Mouse (Mus musculus): Measurements from ENCODE around the gene Maml3. TPM values are rescaled to one million over a fixed set of nuclear protein-coding genes. Genes with fewer than 3 reads are reported as not detected.

Maml3 gene
- polyA plus RNA-seq, 1 experiment from 2014 or later: 2.9 TPM

DNA sequence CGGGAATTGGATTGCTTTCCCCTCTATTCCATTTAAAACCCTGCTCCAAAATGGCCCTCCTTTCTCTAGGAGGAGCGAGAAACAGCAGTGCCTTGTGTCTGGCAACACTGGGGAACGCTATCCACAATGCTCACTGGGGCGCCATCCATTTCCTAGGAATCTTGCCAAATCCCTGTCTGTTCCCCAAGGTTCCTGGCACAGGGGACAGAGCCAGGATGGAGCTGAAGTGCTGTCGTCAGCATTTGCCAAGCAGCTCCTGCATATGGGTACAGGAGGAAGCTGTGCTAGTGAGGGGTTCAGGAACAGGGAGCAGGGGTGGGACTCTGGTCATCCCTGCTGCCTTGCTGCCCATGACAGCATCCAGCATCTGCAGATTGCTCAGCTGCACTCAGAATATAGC, 215.1 kb downstream of the Maml3 start:
- Histone ChIP-seq H3K4me2 (replicated peaks; ENCODE audit: low read depth) (no peak overlapping the region), H3K4me1 (replicated peaks; ENCODE audit: control insufficient read depth, insufficient read depth) (peaks cover 2% of the 10 kb centered on the region; the same call in 1 of the 2 replicates), H3K9me3 (ENCODE audit: control insufficient read depth, low read length) (no peaks in the 10 kb centered on the region), H3K27me3 (ENCODE audit: control insufficient read depth, insufficient read depth, low read length) (no peaks in the 10 kb centered on the region), H3K27ac (replicated peaks) (0 out of 2 replicates have a peak overlapping the region, but pooled peaks have one; percentile 18), H3K36me3 (ENCODE audit: control insufficient read depth, insufficient read depth, low read length) (no peaks in the 10 kb centered on the region), H3K9ac (ENCODE audit: low read length) (no peak overlapping the region), H3K4me3 (ENCODE audit: low read depth, low read length) (no peak overlapping the region)
- TF ChIP-seq CTCF (IDR thresholded peaks at IDR 0.05; ENCODE audit: low read depth) (no peak), EP300 (optimal IDR thresholded peaks at IDR 0.05) (no peak)
- 49% methylated on average over 5 of the region's 5 CpGs for WGBS
- peak; percentile 27 for DNase-seq (ENCODE audit: low spot score)
- ATAC-seq (ENCODE audit: low FRiP score, low TSS enrichment): no peak

DNA sequence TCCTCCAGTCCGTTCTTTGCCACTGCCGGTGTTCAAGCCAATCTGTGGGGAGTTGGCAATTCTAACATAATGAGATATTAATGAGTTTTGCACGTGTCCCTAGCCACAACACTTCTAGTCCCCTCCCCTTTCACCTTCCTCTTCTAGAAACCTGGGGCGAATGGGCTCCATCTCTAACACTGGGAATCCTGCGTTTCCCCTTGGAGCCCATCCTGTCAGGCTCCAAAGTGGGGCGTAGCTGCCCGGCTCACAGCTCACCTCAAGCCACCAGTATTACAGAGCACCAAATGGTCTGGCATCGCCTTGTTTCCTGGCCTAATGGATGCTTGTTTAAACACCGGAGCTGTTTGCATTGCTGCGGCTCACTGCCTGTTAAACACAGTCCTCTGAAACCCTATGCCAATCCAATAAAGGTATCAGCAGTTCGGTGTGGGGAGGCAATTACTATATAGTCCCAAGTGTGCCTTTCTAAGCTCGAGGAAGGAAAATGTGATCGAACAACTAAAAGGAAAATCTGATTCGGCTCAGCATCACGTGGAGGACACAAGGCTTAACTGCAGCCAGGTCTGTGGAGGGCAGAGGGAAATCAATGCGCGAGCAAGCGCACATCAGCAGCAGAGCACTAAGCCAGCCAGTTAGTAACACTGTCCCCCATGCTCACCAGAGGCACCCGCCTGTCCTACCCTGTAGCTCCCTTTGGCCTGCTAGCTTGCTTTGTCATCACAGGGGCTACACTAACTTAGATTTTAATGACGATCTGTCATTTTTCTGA, 216.0 kb downstream of the Maml3 start:
- 23% methylated on average over 20 of the region's 20 CpGs for WGBS
- Histone ChIP-seq H3K4me2 (replicated peaks; ENCODE audit: low read depth) (peak overlapping the region; percentile 36), H3K9ac (ENCODE audit: low read length) (peak overlapping the region; percentile 23; the same call in 1 of the 2 replicates), H3K27ac (replicated peaks) (peak overlapping the region; percentile 35), H3K4me3 (ENCODE audit: low read depth, low read length) (no peak overlapping the region), H3K36me3 (ENCODE audit: control insufficient read depth, insufficient read depth, low read length) (no peaks in the 10 kb centered on the region), H3K27me3 (ENCODE audit: control insufficient read depth, insufficient read depth, low read length) (no peaks in the 10 kb centered on the region), H3K4me1 (replicated peaks; ENCODE audit: control insufficient read depth, insufficient read depth) (peaks cover 2% of the 10 kb centered on the region; the same call in 1 of the 2 replicates), H3K9me3 (ENCODE audit: control insufficient read depth, low read length) (no peaks in the 10 kb centered on the region)
- ATAC-seq (ENCODE audit: low FRiP score, low TSS enrichment) (peak; percentile 53), DNase-seq (ENCODE audit: low spot score) (peak; percentile 55)
- no peak for TF ChIP-seq EP300 (optimal IDR thresholded peaks at IDR 0.05)
- no peak for TF ChIP-seq CTCF (IDR thresholded peaks at IDR 0.05; ENCODE audit: low read depth)

GRCm38 (mm10) chr3:51888295-51888661, 216.6 kb downstream of the Maml3 start:
- ATAC-seq (ENCODE audit: low FRiP score, low TSS enrichment) (no peak), DNase-seq (ENCODE audit: low spot score) (peak; percentile 40)
- no peaks in the 10 kb centered on the region for H3K36me3 ChIP-seq (ENCODE audit: control insufficient read depth, insufficient read depth, low read length)
- TF ChIP-seq CTCF (IDR thresholded peaks at IDR 0.05; ENCODE audit: low read depth) (no peak), EP300 (optimal IDR thresholded peaks at IDR 0.05) (no peak)
- peak overlapping the region; percentile 35; the same call in 1 of the 2 replicates for H3K27ac ChIP-seq (replicated peaks)
- peak overlapping the region; percentile 36 for H3K4me2 ChIP-seq (replicated peaks; ENCODE audit: low read depth)
- H3K27me3 ChIP-seq (ENCODE audit: control insufficient read depth, insufficient read depth, low read length): no peaks in the 10 kb centered on the region
- H3K4me3 ChIP-seq (ENCODE audit: low read depth, low read length): no peak overlapping the region
- 16% methylated on average over 7 of the region's 8 CpGs for WGBS
- H3K9ac ChIP-seq (ENCODE audit: low read length): no peak overlapping the region
- H3K4me1 ChIP-seq (replicated peaks; ENCODE audit: control insufficient read depth, insufficient read depth): peaks cover 2% of the 10 kb centered on the region; the same call in 1 of the 2 replicates
- no peaks in the 10 kb centered on the region for H3K9me3 ChIP-seq (ENCODE audit: control insufficient read depth, low read length)

GRCm38 (mm10) chr3:51885920-51886319, 219.0 kb downstream of the Maml3 start:
- Histone ChIP-seq H3K9ac (ENCODE audit: low read length) (no peak overlapping the region), H3K9me3 (ENCODE audit: control insufficient read depth, low read length) (no peaks in the 10 kb centered on the region), H3K4me3 (ENCODE audit: low read depth, low read length) (no peak overlapping the region), H3K27me3 (ENCODE audit: control insufficient read depth, insufficient read depth, low read length) (no peaks in the 10 kb centered on the region), H3K27ac (replicated peaks) (no peak overlapping the region), H3K4me2 (replicated peaks; ENCODE audit: low read depth) (no peak overlapping the region), H3K4me1 (replicated peaks; ENCODE audit: control insufficient read depth, insufficient read depth) (peaks cover 2% of the 10 kb centered on the region; the same call in 1 of the 2 replicates), H3K36me3 (ENCODE audit: control insufficient read depth, insufficient read depth, low read length) (no peaks in the 10 kb centered on the region)
- TF ChIP-seq CTCF (IDR thresholded peaks at IDR 0.05; ENCODE audit: low read depth) (no peak), EP300 (optimal IDR thresholded peaks at IDR 0.05) (no peak)
- WGBS: 32% methylated on average over 5 of the region's 5 CpGs
- ATAC-seq (ENCODE audit: low FRiP score, low TSS enrichment): no peak
- DNase-seq (ENCODE audit: low spot score): no peak

- no peak overlapping the region for H3K27ac ChIP-seq (replicated peaks)
- ATAC-seq (ENCODE audit: low FRiP score, low TSS enrichment) (no peak), DNase-seq (ENCODE audit: low spot score) (no peak)
- H3K4me1 ChIP-seq (replicated peaks; ENCODE audit: control insufficient read depth, insufficient read depth): peaks cover 2% of the 10 kb centered on the region; the same call in 1 of the 2 replicates
- no peaks in the 10 kb centered on the region for H3K9me3 ChIP-seq (ENCODE audit: control insufficient read depth, low read length)
- H3K4me2 ChIP-seq (replicated peaks; ENCODE audit: low read depth): no peak overlapping the region
- WGBS: 83% methylated on average over 5 of the region's 5 CpGs
- TF ChIP-seq EP300 (optimal IDR thresholded peaks at IDR 0.05): no peak
- TF ChIP-seq CTCF (IDR thresholded peaks at IDR 0.05; ENCODE audit: low read depth): no peak
- no peak overlapping the region for H3K9ac ChIP-seq (ENCODE audit: low read length)
- H3K36me3 ChIP-seq (ENCODE audit: control insufficient read depth, insufficient read depth, low read length): no peaks in the 10 kb centered on the region
- H3K4me3 ChIP-seq (ENCODE audit: low read depth, low read length): no peak overlapping the region
- no peaks in the 10 kb centered on the region for H3K27me3 ChIP-seq (ENCODE audit: control insufficient read depth, insufficient read depth, low read length)
Measured at GRCm38 (mm10) chr3:51885487-51885886, 219.4 kb downstream of the Maml3 start.

DNA sequence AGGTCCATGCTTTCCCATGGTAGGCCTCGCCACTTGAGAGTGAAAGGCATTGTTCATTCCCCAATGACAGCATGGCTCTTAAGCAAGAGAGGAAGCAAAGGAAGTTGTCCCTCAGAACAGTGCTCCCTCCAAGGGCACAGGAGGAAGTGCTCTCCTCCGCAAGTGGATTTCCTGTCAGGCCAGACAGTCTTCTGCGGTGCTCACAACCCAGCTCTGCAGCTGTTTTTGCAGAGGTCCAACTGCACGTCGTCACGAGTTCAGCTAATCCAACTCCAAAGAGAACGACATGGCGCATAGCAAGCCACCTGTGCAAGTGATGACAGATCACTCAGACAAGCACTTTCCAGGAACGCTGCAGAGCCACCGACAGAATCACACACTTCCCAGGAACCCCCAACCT, 222.9 kb downstream of the Maml3 start:
- no peaks in the 10 kb centered on the region for H3K36me3 ChIP-seq (ENCODE audit: control insufficient read depth, insufficient read depth, low read length)
- no peaks in the 10 kb centered on the region for H3K27me3 ChIP-seq (ENCODE audit: control insufficient read depth, insufficient read depth, low read length)
- H3K4me2 ChIP-seq (replicated peaks; ENCODE audit: low read depth): no peak overlapping the region
- TF ChIP-seq EP300 (optimal IDR thresholded peaks at IDR 0.05): no peak
- no peak for TF ChIP-seq CTCF (IDR thresholded peaks at IDR 0.05; ENCODE audit: low read depth)
- no peak overlapping the region for H3K27ac ChIP-seq (replicated peaks)
- no peak for DNase-seq (ENCODE audit: low spot score)
- H3K4me3 ChIP-seq (ENCODE audit: low read depth, low read length): no peak overlapping the region
- no peaks in the 10 kb centered on the region for H3K4me1 ChIP-seq (replicated peaks; ENCODE audit: control insufficient read depth, insufficient read depth)
- H3K9ac ChIP-seq (ENCODE audit: low read length): no peak overlapping the region
- WGBS: 41% methylated on average over 10 of the region's 10 CpGs
- ATAC-seq (ENCODE audit: low FRiP score, low TSS enrichment): peak; percentile 35; the same call in 1 of the 2 replicates
- no peaks in the 10 kb centered on the region for H3K9me3 ChIP-seq (ENCODE audit: control insufficient read depth, low read length)

Data from stomach, postnatal 0 days (tissue).